Mouse (Mus musculus) midbrain, embryonic 11.5 days (tissue): Measurements from ENCODE around the gene Psmb6. TPM values are rescaled to one million over a fixed set of nuclear protein-coding genes. Genes with fewer than 3 reads are reported as not detected.
A peak's percentile ranks its signal among the peaks of the same experiment; 100 is the strongest.
"Not testable (repeated sequence)": the region's sequence is repeated elsewhere in the genome, so short reads cannot be mapped to it uniquely, and the experiment has no call there.

ENCODE experiments used
- ATAC-seq: fragments of 200-750 bp; cut with Nextera tagmentation; 2 replicates; pipeline ENCODE4 v1.8.0; 2017; ENCODE audit warnings: moderate TSS enrichment, moderate library complexity; ENCODE audit not compliant: low FRiP score
- DNase-seq: peaks from one replicate; pipeline ENCODE4 v3.0.0; 2015; ENCODE audit warnings: low spot score; ENCODE audit errors: missing footprints
- H3K27ac ChIP-seq: fragments of 300-500 bp; sonication (generic); 2 replicates; pipeline ENCODE4 v1.5.1; 2014; ENCODE audit warnings: low read depth, low read length
- H3K27me3 ChIP-seq: fragments of 300-500 bp; sonication (generic); 2 replicates; pipeline ENCODE4 v1.6.1; 2014; ENCODE audit warnings: mild to moderate bottlenecking, low read length, moderate library complexity, mixed read lengths; ENCODE audit not compliant: control insufficient read depth, insufficient read depth
- H3K36me3 ChIP-seq: fragments of 300-500 bp; sonication (generic); 2 replicates; pipeline ENCODE4 v1.6.1; 2014; ENCODE audit warnings: mild to moderate bottlenecking, low read length, moderate library complexity, mixed read lengths; ENCODE audit not compliant: control insufficient read depth, insufficient read depth
- H3K4me1 ChIP-seq: fragments of 300-500 bp; sonication (generic); 2 replicates; pipeline ENCODE4 v1.6.1; 2014; ENCODE audit warnings: low read length; ENCODE audit not compliant: control insufficient read depth, insufficient read depth
- H3K4me2 ChIP-seq: fragments of 300-500 bp; sonication (generic); 2 replicates; pipeline ENCODE4 v1.6.1; 2014; ENCODE audit warnings: mild to moderate bottlenecking, moderate library complexity
- H3K4me3 ChIP-seq: fragments of 300-500 bp; sonication (generic); 2 replicates; pipeline ENCODE4 v1.5.1; 2014; ENCODE audit warnings: low read depth, low read length
- H3K9ac ChIP-seq: fragments of 300-500 bp; sonication (generic); 2 replicates; pipeline ENCODE4 v1.6.1; 2014; ENCODE audit warnings: low read length
- H3K9me3 ChIP-seq: fragments of 300-500 bp; sonication (generic); 2 replicates; pipeline ENCODE4 v1.6.1; 2016; ENCODE audit warnings: low read length; ENCODE audit not compliant: control insufficient read depth
- WGBS: fragments of 180-500 bp; shearing (Covaris S2); extraction: QIAGEN DNeasy Blood & Tissue Kit; methylation state at CpG from one replicate; pipeline ENCODE4 v1.1.7; 2014; 5-methylcytosine and 5-hydroxymethylcytosine counted together
- polyA plus RNA-seq: library from polyadenylated mRNA; unstranded; fragments of >200 nt; fragmentation: Nextera tagmentation; extraction: Ambion mirVana; gene quantifications from 2 replicates; pipeline ENCODE4 v1.2.1, GENCODE M21; 2014

Gene Psmb6
- polyA plus RNA-seq, 1 experiment from 2014 or later = 909 TPM

DNA sequence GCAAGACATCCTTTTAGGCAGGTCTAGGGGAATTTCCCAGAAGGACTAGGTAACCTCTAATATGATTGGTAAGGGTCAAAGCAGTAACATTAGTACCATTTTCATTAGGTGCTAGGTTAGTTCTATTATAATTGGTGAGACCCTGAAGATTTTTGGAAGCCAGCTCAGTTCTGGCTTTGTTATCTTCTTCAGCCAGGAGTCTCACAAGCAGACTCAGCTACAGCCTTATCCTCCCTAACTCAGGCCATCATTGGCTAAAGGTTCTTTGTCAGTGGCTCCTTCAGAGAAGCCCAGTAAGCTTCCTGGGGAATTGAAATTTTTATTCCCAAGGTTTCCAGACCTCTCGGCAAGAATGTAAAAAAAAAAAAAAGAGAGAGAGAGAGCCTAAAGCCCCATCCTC lies 6.7 kb upstream of the Psmb6 start:
- Histone ChIP-seq H3K4me2 (no peak overlapping the region), H3K27ac (no peak overlapping the region), H3K36me3 (no peaks in the 10 kb centered on the region), H3K9me3 (no peaks in the 10 kb centered on the region), H3K9ac (no peak overlapping the region), H3K4me1 (peaks cover 6% of the 10 kb centered on the region), H3K27me3 (no peaks in the 10 kb centered on the region; the same call in 1 of the 2 replicates), H3K4me3 (no peak overlapping the region)
- ATAC-seq (no peak), DNase-seq (no peak)
- WGBS = 67% methylated on average over 1 of the region's 1 CpGs

DNA sequence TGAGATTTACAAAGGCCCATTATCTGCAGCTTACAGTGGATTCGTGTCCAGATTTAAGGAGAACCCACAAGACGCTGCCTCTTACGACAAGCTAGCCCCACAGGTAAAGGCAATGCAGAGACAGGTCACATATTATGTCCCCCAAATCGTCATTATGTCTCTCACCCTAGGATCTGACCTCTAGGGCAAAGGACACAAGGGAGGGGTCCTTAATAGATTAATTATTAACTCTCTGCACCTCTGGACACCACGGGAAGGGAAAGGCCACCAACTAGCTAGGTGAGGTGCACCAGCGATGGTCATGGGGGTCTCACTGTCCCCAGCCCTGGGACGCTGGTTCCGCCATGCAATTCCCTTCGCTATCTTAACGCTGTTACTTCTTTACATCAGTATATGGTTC lies 6.2 kb upstream of the Psmb6 start, which contains the start of gene Gltpd2:
Gltpd2 (plus strand) TSS at position 274 of the 400 bp plus-strand sequence.
- Histone ChIP-seq H3K36me3 (no peaks in the 10 kb centered on the region), H3K4me3 (peak within 1 kb of the TSS; percentile 25), H3K4me2 (peak within 1 kb of the TSS; percentile 42), H3K4me1 (peaks cover 5% of the 10 kb centered on the region), H3K27ac (no peak within 1 kb of the TSS), H3K27me3 (no peaks in the 10 kb centered on the region; the same call in 1 of the 2 replicates), H3K9ac (peak within 1 kb of the TSS; percentile 74), H3K9me3 (no peaks in the 10 kb centered on the region)
- WGBS = 79% methylated on average over 10 of the region's 10 CpGs
- peak; percentile 68 for DNase-seq
- no peak for ATAC-seq

DNA sequence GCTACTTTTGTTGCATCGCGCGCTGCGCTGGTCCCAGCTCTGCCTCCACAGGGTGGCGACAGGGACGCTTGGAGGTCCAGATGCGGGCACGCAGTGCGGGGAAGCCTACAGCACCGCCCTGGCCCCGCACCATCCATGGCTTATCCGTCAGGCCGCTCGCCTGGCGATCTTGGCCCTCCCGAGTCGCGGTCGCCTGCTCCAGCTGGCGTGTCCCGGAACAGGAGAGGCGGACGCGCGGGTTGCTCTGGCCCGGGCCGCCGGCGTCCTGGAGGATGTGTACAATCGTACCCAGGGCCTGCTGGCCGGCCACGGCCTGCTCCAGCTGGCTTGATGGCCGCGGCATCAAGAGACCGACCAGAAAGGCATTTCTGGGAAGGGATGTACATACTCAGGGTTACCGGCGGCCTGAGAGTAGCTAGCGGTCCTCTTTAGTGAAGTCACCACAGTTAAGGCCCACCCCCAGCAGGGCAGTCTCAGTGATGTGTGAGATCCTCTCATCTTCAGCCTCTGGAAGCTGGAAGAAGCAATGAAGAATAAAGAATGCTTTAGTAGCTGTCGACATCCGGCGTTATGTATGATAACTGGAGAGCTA lies 4.9 kb upstream of the Psmb6 start:
- Histone ChIP-seq H3K9ac (peak overlapping the region; percentile 74), H3K27me3 (no peaks in the 10 kb centered on the region; the same call in 1 of the 2 replicates), H3K4me2 (peak overlapping the region; percentile 42), H3K4me1 (peaks cover 5% of the 10 kb centered on the region), H3K4me3 (peak overlapping the region; percentile 25), H3K27ac (0 out of 2 replicates have a peak overlapping the region, but pooled peaks have one; percentile 14), H3K9me3 (no peaks in the 10 kb centered on the region), H3K36me3 (no peaks in the 10 kb centered on the region)
- DNase-seq (peak; percentile 95), ATAC-seq (no peak)
- 8% methylated on average over 41 of the region's 41 CpGs for WGBS

DNA sequence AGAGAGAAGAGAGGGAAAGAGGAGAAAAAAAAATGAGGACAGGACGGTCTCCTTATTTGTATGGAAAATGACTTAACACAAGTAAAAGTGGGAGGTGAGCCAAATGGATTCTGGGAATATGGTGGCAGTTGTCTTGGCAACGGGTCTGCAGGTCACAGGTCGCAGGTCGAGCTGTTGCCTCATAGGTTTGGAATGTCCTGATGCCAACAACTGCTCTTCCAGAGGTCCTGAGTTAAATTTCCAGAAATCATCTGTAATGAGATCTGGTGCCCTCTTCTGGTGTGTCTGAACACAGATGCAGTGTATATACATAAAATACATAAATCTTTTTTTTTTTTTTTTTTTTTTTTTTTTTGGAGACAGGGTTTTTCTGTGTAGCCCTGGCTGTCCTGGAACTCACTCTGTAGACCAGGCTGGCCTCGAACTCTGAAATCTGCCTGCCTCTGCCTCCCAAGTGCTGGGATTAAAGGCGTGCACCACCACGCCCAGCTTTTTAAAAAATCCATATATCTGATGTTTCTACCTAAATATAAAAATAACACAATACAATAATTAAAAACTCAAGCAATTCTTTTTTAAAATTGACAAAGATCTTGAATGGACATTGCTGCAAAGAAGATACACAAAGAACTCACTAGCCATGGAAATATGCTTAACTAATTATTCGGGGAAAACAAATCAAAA lies 1.7 kb upstream of the Psmb6 start:
- H3K27me3 ChIP-seq, H3K27ac ChIP-seq, H3K4me3 ChIP-seq, ATAC-seq, H3K9ac ChIP-seq, H3K9me3 ChIP-seq, H3K4me2 ChIP-seq: not testable (repeated sequence)
- DNase-seq = peak; percentile 87
- Histone ChIP-seq H3K36me3 (peaks cover 16% of the 10 kb centered on the region), H3K4me1 (peaks cover 12% of the 10 kb centered on the region)
- 91% methylated on average over 8 of the region's 8 CpGs for WGBS

DNA sequence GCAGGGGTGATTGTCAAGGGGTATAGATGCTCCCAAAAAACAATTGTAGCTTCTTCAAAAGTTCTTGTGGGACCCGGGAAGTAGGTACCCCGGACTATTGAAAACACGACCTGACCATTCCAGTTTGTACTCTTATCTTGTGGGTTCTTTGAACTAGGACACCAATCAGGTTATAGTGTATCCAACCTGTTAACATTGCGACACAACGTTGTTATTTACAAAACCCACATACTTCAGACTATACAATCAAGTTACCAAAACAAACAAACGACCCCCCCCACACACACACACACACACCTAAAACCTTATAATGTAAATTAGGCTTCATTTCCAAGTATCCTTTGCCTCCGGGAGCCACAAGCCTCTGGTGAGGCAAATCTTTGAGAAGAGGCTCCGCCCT lies 385 bp upstream of the Psmb6 start:
- Histone ChIP-seq H3K27me3 (no peaks in the 10 kb centered on the region; the same call in 1 of the 2 replicates), H3K9me3 (no peaks in the 10 kb centered on the region), H3K27ac (no peak overlapping the region), H3K36me3 (peaks cover 16% of the 10 kb centered on the region), H3K4me3 (peak overlapping the region; percentile 81), H3K4me1 (peaks cover 12% of the 10 kb centered on the region), H3K9ac (peak overlapping the region; percentile 44; the same call in 1 of the 2 replicates), H3K4me2 (peak overlapping the region; percentile 43)
- ATAC-seq (no peak; the same call in 1 of the 2 replicates), DNase-seq (no peak)
- 10% methylated on average over 8 of the region's 8 CpGs for WGBS

DNA sequence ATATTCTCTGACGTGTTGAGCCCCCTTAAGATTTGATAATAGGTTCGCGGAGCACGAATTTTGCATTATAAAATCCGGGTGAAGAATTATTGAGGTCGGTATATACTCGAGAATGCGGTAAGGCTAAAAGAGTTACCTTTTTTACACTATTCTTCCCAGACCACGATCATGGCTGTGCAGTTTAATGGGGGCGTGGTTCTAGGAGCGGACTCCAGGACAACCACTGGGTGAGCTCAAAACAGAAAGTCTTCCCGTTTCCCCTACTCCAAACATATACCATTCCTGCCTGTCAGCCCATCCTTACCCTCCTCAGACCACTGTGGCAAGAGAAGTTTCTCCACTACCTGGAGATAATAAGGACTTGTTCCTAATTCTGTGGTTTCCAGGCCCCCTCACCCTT lies 559 bp downstream of the Psmb6 start:
- ATAC-seq (peak; percentile 25; the same call in 1 of the 2 replicates), DNase-seq (no peak)
- Histone ChIP-seq H3K9me3 (no peaks in the 10 kb centered on the region), H3K4me3 (peak overlapping the region; percentile 81), H3K36me3 (peaks cover 16% of the 10 kb centered on the region), H3K27ac (no peak overlapping the region), H3K27me3 (no peaks in the 10 kb centered on the region; the same call in 1 of the 2 replicates), H3K4me1 (peaks cover 6% of the 10 kb centered on the region), H3K9ac (peak overlapping the region; percentile 79), H3K4me2 (peak overlapping the region; percentile 85)
- WGBS = 3% methylated on average over 12 of the region's 12 CpGs

DNA sequence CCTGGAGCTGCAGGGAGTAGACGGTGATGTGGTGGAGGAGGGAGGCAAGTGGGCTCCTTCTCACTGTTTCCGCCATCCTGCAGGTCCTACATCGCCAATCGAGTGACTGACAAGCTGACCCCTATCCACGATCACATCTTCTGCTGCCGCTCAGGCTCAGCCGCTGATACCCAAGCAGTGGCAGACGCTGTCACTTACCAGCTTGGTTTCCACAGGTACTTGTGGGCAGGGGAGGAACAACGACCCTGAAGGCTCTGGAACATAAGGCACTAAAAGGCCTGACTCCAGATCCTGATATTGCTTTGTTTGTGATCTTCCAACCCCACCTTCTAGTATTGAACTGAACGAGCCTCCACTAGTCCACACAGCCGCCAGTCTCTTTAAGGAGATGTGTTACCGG lies 1.0 kb downstream of the Psmb6 start:
- ATAC-seq = no peak

DNA sequence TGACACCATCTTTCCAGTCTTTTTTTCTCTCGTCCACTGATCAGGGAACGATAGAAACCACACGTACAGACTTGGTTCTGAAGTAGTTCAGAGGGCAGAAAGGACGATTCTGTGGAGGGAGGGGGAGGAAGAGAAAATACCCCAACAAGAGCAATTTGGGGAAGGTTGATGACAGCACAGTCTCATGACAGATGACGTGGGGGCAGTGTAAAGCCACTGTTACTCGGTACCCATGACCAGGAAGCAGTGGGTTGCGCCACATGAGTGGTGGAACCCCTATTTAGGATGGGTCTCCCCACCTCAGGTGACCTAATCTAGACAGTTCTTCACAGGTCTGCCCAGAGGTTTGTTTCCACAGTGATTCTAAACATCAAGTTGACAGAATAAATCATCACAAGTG lies 3.4 kb downstream of the Psmb6 start:
- Histone ChIP-seq H3K27ac (no peak overlapping the region), H3K36me3 (peaks cover 16% of the 10 kb centered on the region), H3K9ac (no peak overlapping the region), H3K4me3 (no peak overlapping the region), H3K9me3 (no peaks in the 10 kb centered on the region), H3K4me1 (peaks cover 6% of the 10 kb centered on the region), H3K4me2 (no peak overlapping the region), H3K27me3 (no peaks in the 10 kb centered on the region)
- WGBS = 90% methylated on average over 7 of the region's 7 CpGs
- no peak for ATAC-seq
- no peak for DNase-seq

More for the DNA sequence above, 1.0 kb downstream of the Psmb6 start:
- DNase-seq = no peak
- Histone ChIP-seq H3K9me3 (no peaks in the 10 kb centered on the region), H3K4me3 (peak overlapping the region; percentile 81), H3K4me2 (peak overlapping the region; percentile 85), H3K27ac (no peak overlapping the region), H3K27me3 (no peaks in the 10 kb centered on the region), H3K36me3 (peaks cover 16% of the 10 kb centered on the region), H3K9ac (no peak overlapping the region; the same call in 1 of the 2 replicates), H3K4me1 (peaks cover 6% of the 10 kb centered on the region)
- 90% methylated on average over 12 of the region's 12 CpGs for WGBS

DNA sequence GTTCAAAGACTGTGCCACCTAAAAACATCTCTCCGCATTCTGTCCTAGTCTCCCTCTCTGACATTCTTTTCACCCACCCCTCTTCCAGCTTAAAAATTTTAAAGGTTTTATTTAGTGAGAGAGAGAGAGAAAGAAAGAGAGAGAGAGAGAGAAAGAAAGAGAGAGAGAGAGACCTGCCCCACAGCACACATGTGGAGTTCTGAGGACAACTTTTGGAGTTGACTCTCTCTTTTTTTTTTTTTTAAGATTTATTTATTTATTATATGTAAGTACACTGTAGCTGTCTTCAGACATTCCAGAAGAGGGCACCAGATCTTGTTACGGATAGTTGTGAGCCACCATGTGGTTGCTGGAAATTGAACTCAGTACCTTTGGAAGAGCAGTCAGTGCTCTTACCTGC lies 5.9 kb downstream of the Psmb6 start:
- peaks cover 16% of the 10 kb centered on the region for H3K36me3 ChIP-seq
- not testable (repeated sequence) for DNase-seq, H3K4me3 ChIP-seq, H3K9ac ChIP-seq, H3K4me1 ChIP-seq, ATAC-seq, H3K27me3 ChIP-seq, H3K27ac ChIP-seq, H3K9me3 ChIP-seq, H3K4me2 ChIP-seq
- WGBS = 84% methylated on average over 2 of the region's 2 CpGs
